Mouse (Mus musculus) granulocyte monocyte progenitor cell, adult 5-6 weeks (primary cell): ENCODE results near the gene Set. TPM values are rescaled to one million over a fixed set of nuclear protein-coding genes. Genes with fewer than 3 reads are reported as not detected.

Experiments used
- ATAC-seq: replicated peaks from 2 replicates; pipeline ENCODE4 v1.8.0; 2016; ENCODE audit warnings: mild to moderate bottlenecking, moderate TSS enrichment, inconsistent platforms; ENCODE audit not compliant: poor library complexity, severe bottlenecking
- total RNA-seq, 2 experiments: library from RNA; stranded (forward) in 1 of 2; stranded (reverse) in 1 of 2; fragments of 200-712, 200-1000 nt in 1 of 2; fragments of >200 nt in 1 of 2; fragmentation: Nextera tagmentation in 1 of 2; gene quantifications; 2 replicates each; pipeline ENCODE4 v1.2.3; 2014 to 2017

Set gene
- total RNA-seq, 2 experiments from 2014 or later = 437 to 2,035 TPM

DNA sequence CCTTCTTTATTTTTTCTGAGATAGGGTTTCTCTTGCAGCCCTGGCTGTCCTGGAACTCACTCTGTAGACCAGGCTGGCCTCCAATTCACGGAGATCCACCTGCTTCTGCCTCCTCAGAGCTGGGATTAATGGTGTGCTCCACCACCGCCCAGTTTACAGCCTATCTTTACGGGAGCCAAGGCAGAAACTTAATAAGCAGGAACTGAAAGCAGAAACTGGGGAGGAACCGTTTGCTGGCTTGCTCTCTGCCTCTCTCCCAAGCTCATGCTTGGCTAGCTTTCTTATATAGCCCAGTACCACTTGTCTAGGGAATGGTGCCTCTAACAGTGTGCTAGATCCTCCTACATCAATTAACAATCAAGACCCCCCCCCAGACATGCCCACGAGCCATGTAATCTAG lies 26.9 kb downstream of the Set start:
- ATAC-seq = peak; percentile 66

DNA sequence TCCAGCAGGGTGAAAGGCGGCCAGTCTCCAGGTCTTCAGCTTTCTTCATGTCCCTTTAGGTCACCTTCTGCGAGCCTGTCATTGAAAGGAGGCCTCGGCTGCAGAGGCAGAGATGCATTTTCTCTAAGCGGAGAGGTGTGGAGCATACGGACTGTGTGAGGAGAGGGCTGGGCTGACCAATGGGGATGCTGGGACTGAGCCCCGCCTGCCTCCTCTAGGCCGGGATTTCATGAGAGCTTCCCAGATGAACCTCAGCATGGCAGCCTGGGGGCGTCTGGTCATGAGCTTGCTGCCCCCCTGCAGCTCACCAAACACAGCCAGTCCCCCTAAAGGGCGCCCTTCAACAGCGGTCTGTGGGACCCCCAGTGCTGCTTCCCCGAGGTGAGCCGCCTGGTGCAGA lies 27.5 kb downstream of the Set start:
- no peak for ATAC-seq

DNA sequence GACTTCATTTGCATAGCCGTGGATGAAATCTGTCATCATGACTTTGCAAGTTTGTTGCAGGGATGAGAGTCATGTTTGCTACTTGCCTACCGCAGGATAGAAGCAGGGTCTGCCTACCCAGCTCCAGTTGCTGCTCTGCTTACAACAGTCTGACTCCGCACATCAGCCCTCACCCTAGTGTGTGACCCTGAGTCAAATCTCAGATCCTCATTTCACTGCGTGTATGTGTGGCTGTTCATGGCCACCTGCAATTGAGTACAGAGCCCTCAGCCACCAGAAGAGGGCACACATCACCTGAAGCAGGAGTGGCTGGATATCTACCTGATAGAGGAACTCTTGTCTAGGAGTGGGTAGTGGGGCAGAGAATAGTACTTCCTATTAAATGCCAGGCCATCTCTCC lies 30.1 kb downstream of the Set start:
- ATAC-seq = peak; percentile 58

DNA sequence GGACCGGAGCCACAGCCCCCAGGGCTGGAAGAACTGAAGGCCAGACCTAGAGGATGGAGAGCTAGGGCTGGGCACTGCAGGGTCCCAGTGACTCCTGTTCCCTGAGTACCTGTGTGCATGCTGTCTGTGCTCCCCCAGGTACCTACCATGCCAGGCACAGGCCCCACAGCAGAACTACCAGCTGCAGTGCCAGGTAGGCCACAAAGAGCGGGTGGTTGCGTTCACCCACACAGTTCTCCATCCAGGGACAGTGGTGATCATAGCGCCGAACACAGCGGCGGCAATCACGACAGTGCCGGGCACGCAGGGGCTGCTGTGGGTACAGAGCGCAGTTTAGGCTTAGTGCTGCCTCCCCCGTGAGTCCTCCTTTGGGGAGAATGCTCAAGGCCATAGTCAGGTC lies 34.3 kb downstream of the Set start:
- no peak for ATAC-seq

DNA sequence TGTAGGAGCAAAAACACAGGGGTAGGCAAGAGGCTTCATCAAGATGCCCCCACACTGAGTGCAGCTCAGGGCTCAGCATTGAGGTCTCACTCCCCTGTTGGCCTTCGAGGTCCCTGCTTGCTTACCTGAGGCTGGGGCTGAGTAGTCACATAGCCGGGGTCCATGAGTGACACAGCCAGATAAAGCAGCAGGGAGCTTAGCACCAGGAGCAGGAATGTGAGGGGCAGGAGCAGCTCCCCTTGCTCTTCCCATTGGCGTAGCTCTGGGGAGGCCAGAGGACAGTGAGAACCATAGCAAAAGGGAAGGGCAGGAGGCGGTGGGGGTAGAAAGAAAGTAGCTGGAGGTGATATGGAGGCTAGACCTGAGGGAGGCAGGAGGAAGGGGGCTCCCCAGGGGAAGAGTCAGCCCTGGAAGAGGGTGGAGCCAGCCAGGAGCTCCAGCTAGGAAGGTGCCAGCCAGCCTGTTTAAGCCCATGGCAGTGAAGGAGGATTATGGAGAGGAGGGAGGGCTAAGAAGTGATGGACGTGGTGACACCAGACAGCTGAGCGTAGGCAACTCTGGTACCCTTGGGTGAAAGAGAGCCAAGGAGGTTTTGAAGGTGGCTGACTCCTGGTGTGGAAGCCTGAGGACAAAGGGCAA lies 35.2 kb downstream of the Set start:
- no peak for ATAC-seq

DNA sequence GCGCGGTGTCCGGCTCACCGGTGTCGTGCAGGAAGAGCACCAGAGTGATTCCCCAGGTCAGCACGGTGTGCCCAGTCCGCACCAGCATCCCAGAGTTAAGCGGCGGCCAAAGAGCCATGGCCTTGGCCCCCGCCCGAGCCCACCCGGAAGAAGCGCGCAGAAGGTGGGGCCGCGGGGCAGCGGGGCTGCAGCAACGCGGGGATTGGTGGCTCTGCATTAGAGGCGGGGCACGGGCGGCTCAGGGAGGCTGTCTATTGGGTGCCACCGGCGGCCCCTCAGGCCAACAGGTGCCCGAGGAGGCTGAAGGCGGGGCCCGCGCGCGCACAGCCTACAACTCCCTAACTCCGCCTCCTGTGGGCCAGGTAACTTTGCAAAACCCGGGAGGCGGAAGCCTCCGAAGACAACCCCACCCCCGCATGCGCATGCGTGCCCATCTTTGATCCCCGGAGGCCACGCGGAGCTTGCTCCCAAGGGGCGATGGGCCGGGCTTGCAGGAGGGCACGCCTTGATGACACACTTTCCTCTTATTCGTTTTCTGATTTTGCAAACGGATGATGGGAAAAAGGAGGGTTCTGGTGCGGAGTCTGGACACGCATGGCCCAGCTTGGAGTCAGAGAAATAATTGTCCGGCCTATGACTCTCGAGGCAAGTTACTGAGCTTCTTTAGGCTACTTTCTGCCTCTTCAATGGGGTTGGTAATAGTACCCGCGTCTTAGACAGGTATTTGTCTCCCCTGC lies 36.5 kb downstream of the Set start, which contains the start of gene Zdhhc12:
Gene Zdhhc12, minus strand, starts transcription at position 178 of the 737 bp plus-strand sequence.
- ATAC-seq = peak; percentile 94

DNA sequence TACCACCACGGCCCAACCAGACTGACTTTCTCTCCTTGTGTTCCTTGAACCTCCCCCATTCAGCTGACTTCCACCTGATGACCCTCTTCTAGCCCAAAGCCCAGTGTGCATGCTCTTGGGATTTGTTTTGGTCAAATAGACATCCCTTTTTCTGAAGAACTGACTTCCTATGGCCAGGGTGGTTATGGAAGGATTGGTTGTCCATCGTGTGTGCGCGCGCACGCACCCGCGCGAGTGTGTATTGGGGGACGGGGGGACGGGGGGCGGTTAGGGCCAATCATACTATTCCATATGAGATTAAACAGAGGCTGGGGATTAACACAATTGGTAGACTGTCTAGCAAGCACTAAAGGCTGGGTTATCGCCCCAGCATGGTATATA lies 37.0 kb downstream of the Set start:
- ATAC-seq = 0 out of 2 replicates have a peak, but pooled peaks have one; percentile 10

DNA sequence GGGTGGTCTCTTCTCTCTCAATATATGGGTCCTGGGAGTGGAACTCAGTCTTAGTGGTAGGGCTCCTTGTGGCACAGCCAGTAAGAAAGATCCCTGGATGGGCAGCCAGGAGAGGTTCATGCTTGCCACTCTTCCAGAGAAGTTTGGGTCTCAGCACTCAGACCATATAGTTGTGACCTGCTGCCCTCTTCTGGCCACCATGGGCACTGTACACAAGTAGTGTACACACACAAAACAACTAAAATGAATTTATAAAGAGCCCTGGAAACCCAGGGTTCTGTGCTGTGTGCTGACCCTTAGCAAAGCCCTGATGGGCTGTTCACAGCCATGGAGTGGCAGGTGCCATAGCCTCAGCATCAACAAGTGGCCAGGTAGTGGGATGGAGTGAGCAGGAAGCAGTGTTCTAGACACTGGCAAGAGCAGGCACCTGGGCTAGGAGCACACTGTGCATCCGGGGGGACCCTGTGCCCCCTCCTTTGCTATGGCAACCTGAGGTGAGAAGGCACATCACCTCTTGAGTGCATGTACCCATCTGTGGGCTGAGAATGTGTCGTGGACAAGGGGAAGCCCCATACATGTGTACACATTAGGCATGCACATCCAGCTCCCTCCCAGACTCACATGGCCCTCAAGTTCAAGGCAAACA lies 38.8 kb downstream of the Set start:
- peak; percentile 25; the same call in 1 of the 2 replicates for ATAC-seq

DNA sequence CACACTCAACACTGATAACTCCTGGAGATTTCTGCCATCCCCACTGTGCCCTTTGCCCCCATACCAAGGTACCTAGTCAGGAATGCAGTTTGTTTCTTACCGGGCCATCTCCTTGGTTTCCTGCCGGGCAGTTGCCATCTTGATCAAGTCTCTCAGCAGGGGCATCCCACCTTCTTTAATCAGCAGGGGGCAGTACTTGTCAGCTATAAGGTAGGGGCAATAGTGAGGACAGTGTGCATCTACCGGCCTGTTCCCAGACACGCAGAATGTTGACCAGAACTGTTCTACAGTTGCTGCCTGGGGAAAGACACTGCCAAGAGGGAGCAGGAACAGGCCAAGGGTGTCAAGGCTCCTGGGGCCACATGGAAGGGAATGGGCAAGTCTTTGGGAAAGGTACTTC lies 43.0 kb downstream of the Set start:
- no peak for ATAC-seq

DNA sequence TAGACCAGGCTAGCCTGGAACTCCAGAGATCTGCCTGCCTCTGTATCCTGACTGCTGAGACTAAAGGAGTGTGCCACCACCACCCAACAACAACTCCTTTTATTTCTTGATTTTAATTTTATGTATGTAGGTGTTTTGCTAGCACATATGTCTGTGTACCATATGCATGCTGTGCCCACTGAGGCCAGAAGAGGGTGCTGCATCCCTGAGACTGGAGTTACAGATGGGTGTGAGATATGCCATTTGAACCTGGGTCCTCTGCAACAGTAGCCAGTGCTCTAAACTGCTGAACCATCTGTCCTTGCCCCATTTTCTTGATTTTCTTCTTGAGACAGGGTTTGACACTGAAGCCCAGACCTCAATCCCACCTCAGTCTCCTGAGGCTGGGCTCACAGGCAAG lies 49.2 kb downstream of the Set start:
- peak; percentile 81 for ATAC-seq

DNA sequence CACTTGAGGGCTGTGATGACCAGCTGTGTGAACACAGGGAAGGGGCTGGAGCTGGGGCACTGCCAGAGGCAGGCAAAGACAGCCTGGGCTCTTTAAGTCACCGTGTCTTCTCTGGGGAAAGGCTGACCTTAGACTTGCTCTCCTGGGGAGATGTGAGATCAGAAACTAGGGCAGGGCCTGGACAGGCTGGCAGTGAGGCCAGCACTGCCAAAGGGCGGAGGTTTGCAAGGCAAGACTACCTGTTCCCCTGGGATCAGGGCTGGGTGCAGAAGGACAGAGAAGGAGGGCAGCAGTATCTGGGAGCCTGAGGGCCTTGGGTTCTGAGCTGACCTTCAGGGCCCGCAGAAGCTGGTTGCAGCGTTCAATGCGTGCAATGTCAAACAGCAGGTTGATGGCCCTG lies 50.5 kb downstream of the Set start:
- ATAC-seq = no peak

DNA sequence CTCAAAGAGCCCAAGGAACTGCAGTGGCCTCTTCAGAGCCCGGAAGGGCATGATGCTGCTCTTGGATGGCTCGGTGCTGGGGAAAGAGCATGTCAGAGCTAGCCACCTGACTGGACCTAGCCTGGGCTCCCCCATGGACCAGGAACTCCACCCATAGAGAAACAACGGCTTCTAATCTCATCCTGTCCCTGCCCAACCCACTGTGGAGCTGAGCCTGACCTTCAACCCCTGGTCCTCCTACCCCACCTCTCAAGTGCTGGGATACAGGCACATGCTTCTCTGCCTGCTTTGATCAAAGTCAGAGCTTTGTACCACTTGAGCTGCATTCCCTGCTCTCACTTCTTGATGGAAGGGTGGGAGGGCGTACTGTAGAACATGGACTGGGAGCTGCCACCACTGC lies 51.1 kb downstream of the Set start:
- no peak for ATAC-seq

DNA sequence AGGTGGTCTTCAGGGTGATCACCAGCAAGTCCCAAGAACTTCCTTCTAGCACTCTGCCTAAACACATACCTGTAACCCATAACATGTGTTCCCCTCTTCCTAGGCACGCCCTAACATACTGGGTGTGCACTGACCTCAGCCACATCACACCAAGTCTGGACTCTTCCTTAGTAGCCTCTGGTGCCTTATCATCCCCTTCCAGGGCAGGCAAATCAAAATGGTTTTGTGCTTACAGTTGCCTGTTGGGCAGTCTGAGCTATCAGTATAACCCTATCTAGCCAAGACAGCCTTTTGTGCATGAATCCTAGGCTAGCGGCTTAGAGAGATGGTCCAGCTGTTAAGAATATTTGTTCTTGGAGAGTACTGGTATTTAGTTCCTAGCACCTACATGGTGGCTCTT lies 54.3 kb downstream of the Set start:
- no peak for ATAC-seq

DNA sequence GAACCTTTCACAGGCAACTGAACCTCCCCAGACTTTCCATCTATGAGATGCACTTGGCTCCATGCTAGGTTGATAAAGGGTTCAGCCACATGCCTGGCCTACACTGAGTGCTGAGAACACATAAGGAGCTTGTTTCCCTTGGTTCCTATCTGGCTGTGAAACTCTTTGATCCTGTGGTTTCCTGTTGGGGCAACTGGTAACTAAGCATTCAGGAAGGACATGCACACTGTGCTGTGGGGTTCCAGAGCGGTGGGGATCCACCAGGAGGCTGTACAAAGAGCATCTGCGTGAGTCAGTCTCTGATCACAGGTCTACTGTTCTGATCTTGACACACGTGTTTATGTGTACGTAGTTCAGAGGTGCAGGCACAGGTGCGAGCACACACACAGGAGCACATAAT lies 55.4 kb downstream of the Set start:
- ATAC-seq = peak; percentile 78

DNA sequence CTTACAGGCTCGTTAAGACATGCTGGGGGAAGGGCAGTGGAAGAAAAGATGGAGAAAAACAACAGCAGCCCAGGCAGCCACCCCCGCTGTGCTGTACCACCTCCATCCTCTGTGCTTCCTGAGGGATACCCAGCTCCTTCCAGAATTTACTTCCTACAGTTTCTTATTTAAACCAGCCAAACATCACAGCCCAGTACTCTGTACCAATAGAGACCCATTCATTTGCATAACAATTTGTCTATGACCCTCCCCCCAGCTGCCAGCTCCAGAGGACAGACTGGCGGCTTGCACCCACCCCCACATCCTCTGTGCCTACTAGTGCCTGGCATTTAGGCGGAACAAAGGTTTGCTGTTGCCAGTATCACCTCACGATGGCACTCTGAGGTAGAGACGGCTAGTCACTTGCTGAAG lies 62.5 kb downstream of the Set start:
- no peak for ATAC-seq

DNA sequence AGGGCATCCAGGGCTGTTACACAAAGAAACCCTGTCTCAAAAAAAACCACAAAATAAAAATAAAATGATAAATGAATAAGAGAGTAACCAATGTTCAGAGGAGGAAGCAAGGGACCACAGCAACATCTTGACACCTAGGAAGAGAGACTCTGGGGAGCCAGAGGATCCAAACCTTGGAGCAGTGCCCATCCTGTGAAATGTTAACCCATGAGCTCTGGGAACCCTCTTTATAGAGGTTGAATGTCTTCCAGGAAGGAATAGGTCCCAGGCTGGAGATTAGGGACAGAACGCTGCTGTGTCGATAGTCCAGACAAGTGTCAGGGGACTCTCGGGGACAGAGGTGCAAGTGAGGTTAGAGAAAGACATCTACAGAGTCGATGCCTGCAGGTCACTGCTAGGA lies 63.1 kb downstream of the Set start:
- ATAC-seq = no peak

Other genes starting within 250 kb of the Set start
- 17.0 and 24.9 TPM in 2 replicates for gene Urm1, start 237.3 kb upstream of the Set start, total RNA-seq (2014; fragmentation: Nextera tagmentation)
- 17.8 and 21.1 TPM in 2 replicates for gene Urm1, start 237.3 kb upstream of the Set start, total RNA-seq (2017)
- gene Cercam, start 188.2 kb upstream of the Set start, total RNA-seq (2014; fragmentation: Nextera tagmentation) = 15.2 and 20.0 TPM in 2 replicates
- gene Cercam, start 188.2 kb upstream of the Set start, total RNA-seq (2017) = 4.5 and 6.7 TPM in 2 replicates
- gene Odf2, start 168.2 kb upstream of the Set start, total RNA-seq (2014; fragmentation: Nextera tagmentation) = 56.8 and 92.7 TPM in 2 replicates
- gene Odf2, start 168.2 kb upstream of the Set start, total RNA-seq (2017) = 96.9 and 104 TPM in 2 replicates
- 36.5 and 38.7 TPM in 2 replicates for gene Gle1, start 122.0 kb upstream of the Set start, total RNA-seq (2014; fragmentation: Nextera tagmentation)
- 89.0 and 139 TPM in 2 replicates for gene Gle1, start 122.0 kb upstream of the Set start, total RNA-seq (2017)
- gene Sptan1, start 91.8 kb upstream of the Set start, total RNA-seq (2014; fragmentation: Nextera tagmentation) = 63.5 and 99.0 TPM in 2 replicates
- 118 and 129 TPM in 2 replicates for gene Sptan1, start 91.8 kb upstream of the Set start, total RNA-seq (2017)
- gene Wdr34, start 8.5 kb upstream of the Set start, total RNA-seq (2014; fragmentation: Nextera tagmentation) = 21.9 and 23.1 TPM in 2 replicates
- 11.5 and 14.1 TPM in 2 replicates for gene Wdr34, start 8.5 kb upstream of the Set start, total RNA-seq (2017)
- gene Pkn3, start 20.3 kb downstream of the Set start, total RNA-seq (2014; fragmentation: Nextera tagmentation) = 10.1 and 13.1 TPM in 2 replicates
- gene Pkn3, start 20.3 kb downstream of the Set start, total RNA-seq (2017) = 4.6 and 14.9 TPM in 2 replicates
- 21.5 and 24.1 TPM in 2 replicates for gene Zdhhc12, start 36.3 kb downstream of the Set start, total RNA-seq (2014; fragmentation: Nextera tagmentation)
- 11.0 and 20.7 TPM in 2 replicates for gene Zdhhc12, start 36.3 kb downstream of the Set start, total RNA-seq (2017)
- 18.3 and 22.7 TPM in 2 replicates for gene Zer1, start 67.2 kb downstream of the Set start, total RNA-seq (2014; fragmentation: Nextera tagmentation)
- gene Zer1, start 67.2 kb downstream of the Set start, total RNA-seq (2017) = 8.5 and 10.6 TPM in 2 replicates
- gene Tbc1d13, start 76.4 kb downstream of the Set start, total RNA-seq (2014; fragmentation: Nextera tagmentation) = 65.9 and 83.5 TPM in 2 replicates
- gene Tbc1d13, start 76.4 kb downstream of the Set start, total RNA-seq (2017) = 42.2 and 49.2 TPM in 2 replicates
- gene Endog, start 114.1 kb downstream of the Set start, total RNA-seq (2014; fragmentation: Nextera tagmentation) = 5.0 and 7.9 TPM in 2 replicates
- gene Endog, start 114.1 kb downstream of the Set start, total RNA-seq (2017) = 3.2 and 8.3 TPM in 2 replicates
- 40.2 and 58.2 TPM in 2 replicates for gene Spout1, start 121.1 kb downstream of the Set start, total RNA-seq (2014; fragmentation: Nextera tagmentation)
- 44.3 and 49.7 TPM in 2 replicates for gene Spout1, start 121.1 kb downstream of the Set start, total RNA-seq (2017)
- gene Kyat1, start 148.5 kb downstream of the Set start, total RNA-seq (2014; fragmentation: Nextera tagmentation) = 2.6 and 12.8 TPM in 2 replicates
- gene Kyat1, start 148.5 kb downstream of the Set start, total RNA-seq (2017) = 4.7 and 8.5 TPM in 2 replicates
- 5.8 and 6.6 TPM in 2 replicates for gene Lrrc8a, start 180.3 kb downstream of the Set start, total RNA-seq (2014; fragmentation: Nextera tagmentation)
- 5.3 and 8.7 TPM in 2 replicates for gene Lrrc8a, start 180.3 kb downstream of the Set start, total RNA-seq (2017)
- gene Gm28035, start 183.2 kb downstream of the Set start, total RNA-seq (2014; fragmentation: Nextera tagmentation) = not detected in 2 replicates
- gene Gm28035, start 183.2 kb downstream of the Set start, total RNA-seq (2017) = not detected in 2 replicates
- 0.99 and 1.2 TPM in 2 replicates for gene Phyhd1, start 208.8 kb downstream of the Set start, total RNA-seq (2014; fragmentation: Nextera tagmentation)
- gene Phyhd1, start 208.8 kb downstream of the Set start, total RNA-seq (2017) = 0.22 and 1.5 TPM in 2 replicates
- gene Gm28038, start 223.7 kb downstream of the Set start, total RNA-seq (2014; fragmentation: Nextera tagmentation) = 3.1 and 19.1 TPM in 2 replicates
- not detected in 2 replicates for gene Gm28038, start 223.7 kb downstream of the Set start, total RNA-seq (2017)
- gene Dolk, start 229.0 kb downstream of the Set start, total RNA-seq (2014; fragmentation: Nextera tagmentation) = 6.1 and 7.5 TPM in 2 replicates
- gene Dolk, start 229.0 kb downstream of the Set start, total RNA-seq (2017) = 12.1 and 15.1 TPM in 2 replicates
- gene Nup188, start 229.0 kb downstream of the Set start, total RNA-seq (2014; fragmentation: Nextera tagmentation) = 37.5 and 51.5 TPM in 2 replicates
- 21.0 and 27.0 TPM in 2 replicates for gene Nup188, start 229.0 kb downstream of the Set start, total RNA-seq (2017)